Mouse (Mus musculus) G1E (cell line): ENCODE data around the gene Gm45140. TPM values are rescaled to one million over a fixed set of nuclear protein-coding genes. Genes with fewer than 3 reads are reported as not detected.

Experiments used
- ATAC-seq: 2 replicates; pipeline ENCODE4 v1.8.0; 2016; ENCODE audit warnings: mild to moderate bottlenecking; ENCODE audit not compliant: insufficient number of reproducible peaks, poor library complexity, low FRiP score, severe bottlenecking; ENCODE audit errors: extremely low read depth
- DNase-seq: peaks from one replicate; pipeline ENCODE4 v3.0.0; 2012; ENCODE audit warnings: low spot score
- H3K27me3 ChIP-seq: 2 replicates; pipeline ENCODE4 v1.6.1; 2012; ENCODE audit warnings: mild to moderate bottlenecking, low read length, inconsistent platforms; ENCODE audit not compliant: insufficient read depth
- H3K36me3 ChIP-seq: replicated peaks from 2 replicates; pipeline ENCODE3; 2012; ENCODE audit warnings: mild to moderate bottlenecking, inconsistent platforms
- H3K4me1 ChIP-seq: 2 replicates; pipeline ENCODE4 v1.6.1; 2012; ENCODE audit warnings: low read depth, low read length, inconsistent platforms, mixed read lengths; ENCODE audit not compliant: insufficient read depth
- H3K4me3 ChIP-seq: 2 replicates; pipeline ENCODE4 v1.5.1; 2012; ENCODE audit warnings: low read depth, mild to moderate bottlenecking, inconsistent platforms, low read length, moderate library complexity, mixed read lengths
- H3K9me3 ChIP-seq: replicated peaks from 2 replicates; pipeline ENCODE4 v1.6.1; 2012; ENCODE audit warnings: inconsistent platforms
- CTCF ChIP-seq: IDR thresholded peaks from 2 replicates; pipeline ENCODE4 v1.5.1; 2012; ENCODE audit warnings: low read depth, low read length, inconsistent platforms, mixed read lengths
- GATA1 ChIP-seq: IDR thresholded peaks from 2 replicates; pipeline ENCODE4 v1.6.1; 2012; ENCODE audit warnings: borderline replicate concordance, low read length, inconsistent platforms, mixed read lengths
- GATA2 ChIP-seq: IDR thresholded peaks from 2 replicates; pipeline ENCODE4 v1.6.1; 2012; ENCODE audit warnings: low read depth, low read length, inconsistent platforms, borderline replicate concordance
- POLR2AphosphoS5 ChIP-seq: IDR thresholded peaks from 2 replicates; pipeline ENCODE4 v1.6.1; 2012; ENCODE audit warnings: low read depth, low read length, inconsistent platforms; ENCODE audit not compliant: insufficient replicate concordance
- TAL1 ChIP-seq: conservative IDR thresholded peaks from 2 replicates; pipeline ENCODE4 v1.6.1; 2012; ENCODE audit warnings: low read depth, low read length, inconsistent platforms, mixed read lengths
- polyA plus RNA-seq: library from polyadenylated mRNA; stranded (reverse); fragments of >175 nt; gene quantifications from 2 replicates; pipeline ENCODE4 v1.2.3, GENCODE M21; 2012
- total RNA-seq, 2 experiments: library from RNA; stranded (forward) in 1 of 2; stranded (reverse) in 1 of 2; fragments of 200-1000 nt in 1 of 2; fragments of >200 nt in 1 of 2; fragmentation: Nextera tagmentation in 1 of 2; gene quantifications; 2 replicates each; pipeline ENCODE4 v1.2.3; 2014 to 2017

Gm45140 gene
- total and polyA plus RNA-seq, 3 experiments = 10.5 to 19.5 (median 13.8) TPM

- ATAC-seq = no peak
- Histone ChIP-seq H3K27me3 (peaks cover 21% of the 10 kb centered on the region), H3K9me3 (peaks cover 3% of the 10 kb centered on the region; the same call in 1 of the 2 replicates), H3K4me3 (no peak overlapping the region), H3K36me3 (no peaks in the 10 kb centered on the region), H3K4me1 (peaks cover 28% of the 10 kb centered on the region)
- TF ChIP-seq TAL1 (no peak), GATA2 (no peak)
- DNase-seq = no peak
These were observed 40.0 kb upstream of the Gm45140 start for GRCm38 (mm10) chr6:87875562-87875961.

- no peak for TF ChIP-seq CTCF
- no peak for TF ChIP-seq GATA1
- TF ChIP-seq GATA2 = no peak
- TF ChIP-seq POLR2AphosphoS5 = no peak
- no peak for TF ChIP-seq TAL1
- Histone ChIP-seq H3K36me3 (no peaks in the 10 kb centered on the region), H3K27me3 (peaks cover 20% of the 10 kb centered on the region), H3K4me1 (peaks cover 31% of the 10 kb centered on the region), H3K4me3 (no peak overlapping the region), H3K9me3 (peaks cover 3% of the 10 kb centered on the region; the same call in 1 of the 2 replicates)
- no peak for DNase-seq
- no peak for ATAC-seq
These were observed 39.5 kb upstream of the Gm45140 start for GRCm38 (mm10) chr6:87875083-87875482.

GRCm38 (mm10) chr6:87873963-87874362, 38.4 kb upstream of the Gm45140 start:
- ATAC-seq (no peak), DNase-seq (no peak)
- peaks cover 3% of the 10 kb centered on the region; the same call in 1 of the 2 replicates for H3K9me3 ChIP-seq
- H3K27me3 ChIP-seq = peaks cover 18% of the 10 kb centered on the region
- H3K36me3 ChIP-seq = no peaks in the 10 kb centered on the region
- TF ChIP-seq POLR2AphosphoS5 = no peak
- TF ChIP-seq GATA1 = no peak
- no peak for TF ChIP-seq GATA2
- no peak for TF ChIP-seq TAL1
- TF ChIP-seq CTCF = 0 out of 2 replicates have a peak, but pooled peaks have one; percentile 13
- H3K4me1 ChIP-seq = peaks cover 33% of the 10 kb centered on the region
- H3K4me3 ChIP-seq = no peak overlapping the region

GRCm38 (mm10) chr6:87873104-87873503, 37.5 kb upstream of the Gm45140 start:
- no peaks in the 10 kb centered on the region for H3K36me3 ChIP-seq
- DNase-seq (no peak), ATAC-seq (no peak)
- peaks cover 18% of the 10 kb centered on the region for H3K27me3 ChIP-seq
- H3K9me3 ChIP-seq = peaks cover 3% of the 10 kb centered on the region; the same call in 1 of the 2 replicates
- H3K4me1 ChIP-seq = peaks cover 34% of the 10 kb centered on the region
- TF ChIP-seq GATA1 (no peak), POLR2AphosphoS5 (no peak), GATA2 (no peak), CTCF (no peak), TAL1 (no peak)
- H3K4me3 ChIP-seq = no peak overlapping the region

GRCm38 (mm10) chr6:87871240-87871639, 35.6 kb upstream of the Gm45140 start:
- Histone ChIP-seq H3K4me3 (no peak overlapping the region), H3K9me3 (peaks cover 3% of the 10 kb centered on the region; the same call in 1 of the 2 replicates), H3K4me1 (peaks cover 43% of the 10 kb centered on the region), H3K36me3 (no peaks in the 10 kb centered on the region), H3K27me3 (peaks cover 13% of the 10 kb centered on the region)
- DNase-seq (no peak), ATAC-seq (no peak)
- TF ChIP-seq GATA2 = no peak
- TF ChIP-seq CTCF = no peak
- no peak for TF ChIP-seq TAL1
- TF ChIP-seq POLR2AphosphoS5 = no peak
- no peak for TF ChIP-seq GATA1

- H3K4me1 ChIP-seq = peaks cover 49% of the 10 kb centered on the region
- H3K9me3 ChIP-seq = peaks cover 3% of the 10 kb centered on the region; the same call in 1 of the 2 replicates
- ATAC-seq = no peak
- H3K36me3 ChIP-seq = no peaks in the 10 kb centered on the region
- no peak overlapping the region for H3K4me3 ChIP-seq
- TF ChIP-seq CTCF (no peak), GATA2 (no peak), TAL1 (no peak), GATA1 (no peak), POLR2AphosphoS5 (no peak)
- no peak for DNase-seq
- H3K27me3 ChIP-seq = peaks cover 7% of the 10 kb centered on the region
These were observed 34.8 kb upstream of the Gm45140 start for GRCm38 (mm10) chr6:87870440-87870839.
